Mouse (Mus musculus) common myeloid progenitor, adult 5-6 weeks (primary cell): ENCODE data around the gene Nepn. TPM values are rescaled to one million over a fixed set of nuclear protein-coding genes. Genes with fewer than 3 reads are reported as not detected.

ENCODE experiments used
- ATAC-seq: replicated peaks from 2 replicates; pipeline ENCODE4 v1.8.0; 2016; ENCODE audit warnings: low read depth, mild to moderate bottlenecking, moderate TSS enrichment, inconsistent platforms; ENCODE audit not compliant: poor library complexity, severe bottlenecking
- total RNA-seq: library from RNA; stranded (forward); fragments of 200-1000, 187-1606 nt; gene quantifications from 2 replicates; pipeline ENCODE4 v1.2.3, GENCODE M21; 2017

The Nepn gene
- total RNA-seq, 1 experiment from 2014 or later, result not detected

GRCm38 (mm10) chr10:52398715-52399114 lies 9.9 kb downstream of the Nepn start:
- no peak for ATAC-seq

- no peak for ATAC-seq
Observed at GRCm38 (mm10) chr10:52399722-52400121, 10.9 kb downstream of the Nepn start.

- ATAC-seq, result no peak
Observed at GRCm38 (mm10) chr10:52405160-52405559, 16.4 kb downstream of the Nepn start.

- no peak for ATAC-seq
Observed at GRCm38 (mm10) chr10:52407526-52407925, 18.8 kb downstream of the Nepn start.

- no peak for ATAC-seq
Observed at GRCm38 (mm10) chr10:52415020-52415419, 26.2 kb downstream of the Nepn start.

GRCm38 (mm10) chr10:52416458-52416857 lies 27.7 kb downstream of the Nepn start:
- ATAC-seq, result no peak

GRCm38 (mm10) chr10:52417299-52417997 lies 28.7 kb downstream of the Nepn start, which contains the start of gene Nus1:
Nus1 (plus strand) TSS chr10:52417547.
- ATAC-seq, result peak; percentile 93

- ATAC-seq, result peak; percentile 20; the same call in 1 of the 2 replicates
Observed at GRCm38 (mm10) chr10:52417998-52418860, 29.5 kb downstream of the Nepn start.

GRCm38 (mm10) chr10:52418931-52419330 lies 30.2 kb downstream of the Nepn start:
- ATAC-seq, result no peak

- no peak for ATAC-seq
Observed at GRCm38 (mm10) chr10:52419402-52419801, 30.6 kb downstream of the Nepn start.

- no peak for ATAC-seq
Observed at GRCm38 (mm10) chr10:52420526-52420925, 31.8 kb downstream of the Nepn start.

GRCm38 (mm10) chr10:52421716-52422115 lies 32.9 kb downstream of the Nepn start:
- no peak for ATAC-seq

- ATAC-seq, result peak; percentile 74
Observed at GRCm38 (mm10) chr10:52423097-52423496, 34.3 kb downstream of the Nepn start.

GRCm38 (mm10) chr10:52426314-52426980 lies 37.7 kb downstream of the Nepn start:
- no peak for ATAC-seq

GRCm38 (mm10) chr10:52427634-52428415 lies 39.1 kb downstream of the Nepn start:
- ATAC-seq, result no peak

- ATAC-seq, result no peak
Observed at GRCm38 (mm10) chr10:52430953-52431352, 42.2 kb downstream of the Nepn start.

- ATAC-seq, result no peak
Observed at GRCm38 (mm10) chr10:52434836-52435235, 46.1 kb downstream of the Nepn start.
